Mouse (Mus musculus) layer of hippocampus, postnatal 25 days (tissue): Measurements from ENCODE around the gene Necap2. TPM values are rescaled to one million over a fixed set of nuclear protein-coding genes. Genes with fewer than 3 reads are reported as not detected.
A peak's percentile ranks its signal among the peaks of the same experiment; 100 is the strongest.

Experiments
- DNase-seq, 2 experiments: peaks; one replicate each; pipeline ENCODE4 v3.0.0; 2022; ENCODE audit warnings: mixed read lengths in 2 of 2, low spot score in 1 of 2; ENCODE audit errors: extremely low spot score in 1 of 2
- total RNA-seq, 2 experiments: library from RNA; stranded (reverse); gene quantifications; 2 replicates each; pipeline ENCODE4 v1.2.3; 2021

Gene Necap2
- total RNA-seq, 2 experiments from 2014 or later, result 41.2 to 46.5 TPM

DNA sequence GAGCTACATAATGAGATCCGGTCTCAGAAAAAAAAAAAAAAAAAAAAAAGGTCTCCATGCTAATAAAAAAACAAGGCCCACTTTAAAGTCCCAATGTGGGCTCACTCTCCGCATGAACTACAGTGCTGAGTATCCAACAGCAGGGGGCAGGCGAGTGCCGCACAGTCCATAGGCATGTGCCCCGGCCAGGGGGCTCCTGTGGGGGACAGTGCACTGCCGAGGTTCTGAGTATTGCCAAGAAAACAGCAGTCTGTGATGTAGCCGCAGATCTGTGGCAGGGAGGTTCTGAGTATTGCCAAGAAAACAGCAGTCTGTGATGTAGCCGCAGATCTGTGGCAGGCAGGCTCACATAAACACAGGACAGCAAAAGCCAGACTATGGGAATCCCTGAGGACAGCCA lies 33.3 kb downstream of the Necap2 start:
- peak; percentile 56 to 75 for DNase-seq

GRCm38 (mm10) chr4:141041117-141041516 lies 37.0 kb downstream of the Necap2 start:
- no peak for DNase-seq

GRCm38 (mm10) chr4:141033606-141034549 lies 44.3 kb downstream of the Necap2 start:
- DNase-seq, result no peak

DNA sequence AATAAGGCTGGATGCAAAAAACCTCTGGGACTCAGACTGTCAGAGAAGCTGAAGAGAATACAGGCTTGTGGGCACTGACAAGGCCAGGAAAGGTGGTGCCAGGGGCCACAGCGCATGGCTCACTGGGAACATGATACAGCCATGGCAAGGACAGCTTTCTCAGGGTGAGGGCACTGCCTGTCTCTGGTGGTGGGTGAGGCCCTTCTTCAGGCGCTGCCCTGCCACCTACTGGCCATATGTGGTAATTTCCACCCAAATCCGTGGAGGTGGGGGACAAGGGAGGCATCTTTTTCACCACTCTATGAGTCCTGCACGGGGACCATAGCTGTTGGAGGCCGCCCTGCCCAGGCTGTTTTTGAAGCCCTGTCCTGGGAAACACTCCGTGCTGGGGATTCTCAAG lies 46.4 kb downstream of the Necap2 start:
- peak; percentile 75 to 88 for DNase-seq

- no peak for DNase-seq
These were observed 47.5 kb downstream of the Necap2 start for GRCm38 (mm10) chr4:141030541-141031206.

GRCm38 (mm10) chr4:141024992-141025391 lies 53.2 kb downstream of the Necap2 start:
- no peak for DNase-seq

GRCm38 (mm10) chr4:141024052-141024451 lies 54.1 kb downstream of the Necap2 start:
- no peak for DNase-seq

GRCm38 (mm10) chr4:141021614-141021929 lies 56.6 kb downstream of the Necap2 start:
- no peak for DNase-seq

DNA sequence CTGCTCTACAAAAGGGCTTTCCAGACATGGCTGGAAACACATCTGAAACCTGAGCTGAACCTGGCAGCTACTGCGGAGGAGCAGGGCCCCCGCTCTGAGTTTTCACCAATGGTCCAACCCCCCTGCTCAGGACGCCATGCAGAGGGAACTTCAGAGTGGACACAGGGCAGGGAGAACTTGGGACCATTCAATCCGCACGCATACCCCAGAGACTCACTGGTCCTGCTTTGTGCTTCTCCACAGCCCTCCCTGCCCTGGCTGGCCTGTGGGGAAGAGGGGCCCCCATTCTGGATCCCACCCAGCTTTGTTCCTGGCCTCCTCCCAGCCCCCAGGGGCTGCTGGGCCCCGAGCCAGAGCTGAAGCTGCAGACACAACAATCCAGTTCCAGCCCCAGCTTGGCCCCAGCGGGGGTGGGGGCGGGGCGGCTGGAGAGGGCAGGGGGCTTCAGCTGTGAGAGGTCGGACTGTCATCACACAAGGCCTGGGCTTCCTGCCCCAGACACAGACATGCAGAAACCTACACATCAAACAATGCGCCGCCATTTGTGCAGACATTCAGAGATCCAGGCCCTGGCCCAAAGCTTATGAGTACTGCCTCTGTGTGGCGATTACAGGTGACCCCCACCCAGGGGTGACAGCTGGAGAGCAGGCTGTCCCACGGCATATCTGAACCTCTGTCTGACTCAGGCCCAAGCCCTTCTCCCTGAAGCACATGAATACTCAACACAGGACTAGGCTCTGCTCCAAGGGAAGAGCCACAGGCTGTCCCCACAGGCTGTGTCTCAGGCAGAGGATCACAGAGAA lies 57.1 kb downstream of the Necap2 start:
- no peak for DNase-seq

DNA sequence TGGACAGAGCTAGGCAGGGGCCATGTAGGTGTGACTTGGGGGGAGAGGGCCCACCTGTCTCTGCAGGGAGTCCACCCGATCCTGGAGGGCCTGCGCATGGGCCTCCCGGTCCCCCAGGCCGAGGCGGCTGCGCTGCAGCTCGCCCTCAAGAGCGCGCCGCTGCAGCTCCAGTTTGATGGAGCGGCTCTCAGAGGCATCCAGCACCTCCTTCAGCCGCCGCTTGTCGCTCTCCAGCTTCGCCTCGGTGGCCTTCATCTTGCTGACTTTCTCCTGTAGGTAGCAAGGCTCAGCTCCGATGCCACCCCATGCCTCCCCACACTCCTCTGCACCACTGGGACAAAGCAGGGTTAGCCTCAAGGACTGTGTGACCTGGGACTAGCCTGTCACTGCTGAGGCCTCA lies 57.9 kb downstream of the Necap2 start:
- DNase-seq, result no peak

DNA sequence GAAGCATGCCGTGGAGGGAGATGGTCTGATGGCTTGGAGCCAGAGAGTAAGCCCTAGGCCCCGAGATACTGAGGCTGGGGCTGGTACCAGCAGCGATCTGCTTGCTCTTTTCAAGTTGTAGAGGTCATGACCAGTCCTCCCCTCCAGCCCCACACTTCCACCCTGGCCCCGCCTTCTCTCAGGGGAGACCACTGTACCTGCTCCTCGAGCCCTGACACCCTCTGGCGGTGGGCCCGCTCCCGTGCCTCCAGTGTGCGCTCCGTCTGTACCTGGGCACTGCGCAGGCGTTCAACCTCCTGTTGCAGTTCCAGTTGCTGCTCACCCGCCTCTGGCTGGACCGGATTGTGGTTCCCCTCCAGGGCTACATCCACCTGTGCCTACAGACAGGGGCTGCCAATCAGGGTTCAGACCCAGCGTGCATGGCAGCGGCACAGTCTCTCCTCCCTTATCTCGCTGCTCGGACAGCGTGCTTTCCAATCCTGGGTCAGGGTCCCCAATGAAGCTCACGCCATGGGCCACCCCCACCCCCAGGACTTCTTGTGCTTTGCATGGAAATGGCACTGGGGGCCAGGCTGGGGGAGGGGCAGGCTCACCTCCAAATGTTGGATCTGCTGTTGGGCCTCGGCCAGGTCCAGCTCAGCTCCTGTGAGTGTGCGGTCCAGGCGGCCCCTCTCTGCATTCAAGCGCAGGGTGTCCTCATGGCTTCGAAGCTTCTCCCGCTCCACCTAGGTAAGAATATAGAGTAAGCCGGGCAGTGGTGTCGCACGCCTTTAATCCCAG lies 60.3 kb downstream of the Necap2 start:
- DNase-seq, result no peak

Other genes with a start within 250 kb of the Necap2 start
- not detected for gene Padi1, start 232.6 kb downstream of the Necap2 start, total RNA-seq
- 10 to 100 TPM; 21.2 to 22.2 TPM for gene Padi2, start 172.0 kb downstream of the Necap2 start, total RNA-seq
- gene Sdhb, start 117.2 kb downstream of the Necap2 start, total RNA-seq, result 100 to 1,000 TPM; 182 to 190 TPM
- 100 to 1,000 TPM; 168 to 172 TPM for gene Atp13a2, start 91.5 kb downstream of the Necap2 start, total RNA-seq
- 1 to 10 TPM; 5.2 to 5.7 TPM for gene Mfap2, start 67.9 kb downstream of the Necap2 start, total RNA-seq
- 10 to 100 TPM; 46.3 to 73.9 TPM for gene Crocc, start 17.8 kb downstream of the Necap2 start, total RNA-seq
- gene Spata21, start 10.0 kb upstream of the Necap2 start, total RNA-seq, result under 1 TPM; 0.17 to 0.21 TPM
- 10 to 100 TPM; 51.7 to 58.6 TPM for gene Szrd1, start 61.4 kb upstream of the Necap2 start, total RNA-seq
- 10 to 100 TPM; 25.2 to 25.8 TPM for gene Fbxo42, start 69.6 kb upstream of the Necap2 start, total RNA-seq
- gene Rsg1, start 135.6 kb upstream of the Necap2 start, total RNA-seq, result 1 to 10 TPM; 2.7 to 4.0 TPM
- gene Arhgef19, start 161.1 kb upstream of the Necap2 start, total RNA-seq, result 10 to 100 TPM; 15.1 to 21.6 TPM
- 1 to 10 TPM in 1 of 2 experiments, under 1 TPM in 1; 0.99 to 1.4 TPM for gene Epha2, start 222.9 kb upstream of the Necap2 start, total RNA-seq